Mouse (Mus musculus) cerebellum, adult 8-10 months (tissue): ENCODE data around the gene Ccdc120.
"Not testable (repeated sequence)": the region's sequence is repeated elsewhere in the genome, so short reads cannot be mapped to it uniquely, and the experiment has no call there.

Experiments used
- DNase-seq: peaks from one replicate; pipeline ENCODE4 v3.0.0; 2022

Gene Ccdc120

GRCm38 (mm10) chrX:7745429-7745828 is 5.3 kb downstream of the Ccdc120 start:
- DNase-seq, result no peak

DNA sequence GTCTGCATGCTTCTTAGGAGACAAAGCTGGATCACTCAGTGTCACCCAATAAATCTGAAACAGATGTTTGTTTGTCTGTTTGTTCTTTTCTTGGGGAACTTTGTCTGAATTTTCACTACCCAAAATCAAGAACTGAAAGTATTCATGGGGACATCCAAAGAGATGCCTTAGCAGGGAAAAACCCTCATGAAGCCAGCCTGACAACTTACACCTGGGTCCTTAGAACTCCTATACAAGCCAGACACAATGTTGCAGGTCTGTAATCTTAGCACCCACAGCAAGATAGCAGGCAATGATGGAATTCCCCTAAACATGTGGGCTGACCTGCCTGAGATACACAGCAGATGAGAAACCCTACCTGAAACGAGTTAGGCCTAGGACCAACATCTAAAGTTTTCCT is 5.8 kb downstream of the Ccdc120 start:
- DNase-seq, result no peak

- no peak for DNase-seq
These were observed 7.2 kb downstream of the Ccdc120 start for GRCm38 (mm10) chrX:7743470-7743869.

DNA sequence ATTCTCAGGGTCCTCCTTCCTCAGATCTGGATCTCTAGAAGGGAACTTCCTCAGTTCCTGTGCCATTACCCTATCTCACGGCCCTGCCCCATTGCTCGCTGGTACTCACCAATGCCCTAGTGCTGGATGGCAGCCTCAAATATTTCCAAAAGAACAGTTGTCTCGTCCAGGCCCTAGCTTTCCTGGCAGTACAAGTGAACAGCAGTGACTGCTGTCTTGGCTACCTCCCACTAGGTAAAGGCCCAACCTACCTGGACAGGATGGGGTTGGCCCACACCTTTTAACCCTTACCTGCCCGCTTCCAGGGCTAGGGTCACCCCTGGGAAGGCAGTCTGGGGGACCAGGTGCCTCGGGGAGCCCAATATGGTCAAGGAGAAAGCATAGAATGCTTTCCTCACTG is 9.6 kb downstream of the Ccdc120 start:
- peak; percentile 53 for DNase-seq

- no peak for DNase-seq
These were observed 10.5 kb downstream of the Ccdc120 start for GRCm38 (mm10) chrX:7740082-7740819.

DNA sequence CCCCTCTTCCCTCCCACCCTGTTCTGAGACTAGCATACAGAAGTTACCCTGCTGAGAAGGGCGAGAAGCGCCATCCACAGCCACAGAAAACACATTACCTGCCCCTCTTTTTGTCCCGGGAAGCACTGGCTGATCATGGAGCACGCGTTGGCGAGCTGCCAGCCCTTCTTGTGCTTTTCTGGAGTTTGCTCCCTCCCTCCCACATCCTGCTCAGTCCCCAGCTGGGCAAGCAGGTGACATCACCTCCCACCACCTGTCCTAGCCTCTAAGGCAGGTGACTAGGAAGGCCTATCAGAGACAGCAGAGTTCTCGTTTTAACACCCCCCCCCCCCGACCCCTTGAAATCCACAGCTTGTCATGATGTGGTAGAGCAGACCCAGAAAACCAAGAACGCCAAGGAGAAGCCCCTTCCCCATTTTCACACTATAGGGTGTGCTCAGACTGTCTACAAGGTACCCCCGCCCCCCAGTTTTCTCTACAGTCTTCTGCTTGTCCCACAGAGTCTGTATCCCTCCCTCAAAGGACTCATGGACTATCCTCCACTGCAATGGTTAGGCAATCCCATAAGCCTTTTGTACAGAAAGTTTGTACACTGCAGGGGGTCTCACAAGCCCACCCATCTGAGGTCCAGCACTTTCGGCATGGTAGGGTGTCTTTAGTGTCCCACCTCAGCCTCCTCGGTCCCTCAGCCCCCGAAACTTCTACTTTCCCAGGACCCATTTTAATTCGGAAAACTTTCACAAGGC is 11.2 kb downstream of the Ccdc120 start:
- DNase-seq, result peak; percentile 80

DNA sequence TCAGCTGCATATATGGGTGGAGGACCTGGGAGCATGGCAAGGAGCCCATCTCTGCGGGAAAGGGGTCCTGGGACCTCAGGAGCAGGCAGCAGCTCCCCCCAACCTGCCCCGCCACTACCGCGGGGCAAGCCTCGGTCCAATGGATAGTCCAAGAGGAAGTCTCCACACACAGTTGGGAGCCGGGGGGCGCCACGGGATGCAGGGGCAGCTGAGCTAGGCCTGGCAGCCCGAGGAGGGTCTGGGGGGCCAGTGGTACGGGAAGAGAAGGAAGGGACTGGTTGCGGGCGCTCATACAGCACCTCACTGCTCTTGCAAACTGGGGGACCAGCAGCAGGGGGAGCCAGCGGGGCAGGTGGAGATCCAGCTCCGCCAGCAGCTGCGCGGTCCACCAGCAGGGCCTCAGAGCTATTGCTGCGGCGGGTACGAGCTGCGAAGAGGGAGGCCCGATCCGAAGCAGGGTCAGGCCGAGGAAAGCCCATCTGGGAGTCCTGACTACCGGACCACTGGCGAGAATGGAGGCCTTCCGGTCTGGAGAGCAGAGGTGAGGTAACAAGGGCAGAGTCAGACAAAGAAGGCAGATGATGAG is 17.0 kb downstream of the Ccdc120 start:
- peak; percentile 53 for DNase-seq

- no peak for DNase-seq
These were observed 21.8 kb downstream of the Ccdc120 start for GRCm38 (mm10) chrX:7728922-7729265.

DNA sequence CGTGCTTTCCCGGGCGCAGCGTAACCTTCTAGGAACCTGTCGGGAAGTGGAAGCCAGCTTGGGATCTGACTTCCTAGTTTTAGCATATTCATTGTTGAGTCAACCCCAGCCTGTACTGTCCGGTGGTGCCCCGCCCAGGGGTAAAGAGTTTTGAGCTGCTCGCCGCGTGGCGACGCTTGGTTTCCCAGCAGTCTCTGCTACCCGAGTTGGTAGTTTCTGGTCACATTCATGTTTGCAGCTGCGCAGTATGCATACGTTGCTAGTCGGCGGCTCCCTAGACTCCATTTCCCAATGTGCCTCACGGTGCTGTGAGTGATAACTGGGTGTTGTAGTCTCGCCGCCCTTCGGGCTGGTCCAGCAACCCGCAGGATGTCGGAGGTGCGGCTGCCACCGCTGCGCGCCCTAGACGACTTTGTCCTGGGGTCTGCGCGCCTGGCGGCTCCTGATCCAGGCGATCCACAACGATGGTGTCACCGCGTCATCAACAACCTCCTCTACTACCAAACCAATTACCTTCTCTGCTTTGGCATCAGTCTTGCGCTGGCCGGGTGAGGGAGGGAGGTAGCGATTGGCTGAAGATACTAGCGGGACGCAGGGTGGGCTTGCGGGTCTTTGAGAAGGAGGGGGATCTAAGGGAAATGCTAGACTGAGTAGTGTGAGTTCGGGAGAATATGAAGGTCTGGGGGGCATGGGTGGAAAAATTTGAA is 22.3 kb downstream of the Ccdc120 start, which contains the start of gene Praf2:
Praf2 (plus strand) TSS at position 225 of the 707 bp plus-strand sequence.
- peak; percentile 60 for DNase-seq

DNA sequence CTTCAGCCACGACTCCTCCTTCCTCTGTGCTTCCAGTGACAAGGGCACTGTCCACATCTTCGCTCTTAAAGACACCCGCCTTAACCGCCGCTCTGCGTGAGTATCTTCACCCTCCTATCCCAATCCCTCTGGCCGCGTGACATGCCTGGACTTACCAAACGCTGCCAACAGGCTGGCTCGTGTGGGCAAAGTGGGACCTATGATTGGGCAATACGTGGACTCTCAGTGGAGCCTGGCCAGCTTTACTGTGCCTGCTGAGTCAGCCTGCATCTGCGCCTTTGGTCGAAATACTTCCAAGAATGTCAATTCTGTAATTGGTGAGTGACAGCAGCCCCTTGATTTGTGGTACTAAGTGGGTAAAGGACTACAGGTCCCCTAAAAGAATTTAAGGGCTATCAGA is 23.5 kb downstream of the Ccdc120 start:
- DNase-seq, result no peak

- DNase-seq, result no peak
These were observed 24.9 kb downstream of the Ccdc120 start for GRCm38 (mm10) chrX:7725841-7726240.

DNA sequence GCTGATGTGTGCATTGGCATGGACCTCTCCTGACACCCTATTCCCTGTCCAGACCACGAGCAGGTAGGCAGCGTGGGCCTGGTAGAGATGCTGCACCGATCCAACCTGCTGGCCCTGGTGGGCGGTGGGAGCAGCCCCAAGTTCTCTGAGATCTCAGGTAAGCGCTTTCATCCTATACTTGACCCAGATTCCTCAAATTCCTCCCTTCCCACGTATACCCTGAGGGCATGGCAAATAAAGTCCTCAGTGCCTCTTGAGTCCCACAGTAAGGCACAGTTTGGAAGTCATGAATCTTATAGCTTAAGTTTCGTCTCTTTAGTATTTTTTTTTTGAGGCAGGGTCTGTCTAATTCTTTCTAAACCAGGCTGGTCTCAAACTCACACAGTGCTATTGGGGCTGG is 26.6 kb downstream of the Ccdc120 start:
- no peak for DNase-seq

- DNase-seq, result no peak
These were observed 28.0 kb downstream of the Ccdc120 start for GRCm38 (mm10) chrX:7722691-7723090.

DNA sequence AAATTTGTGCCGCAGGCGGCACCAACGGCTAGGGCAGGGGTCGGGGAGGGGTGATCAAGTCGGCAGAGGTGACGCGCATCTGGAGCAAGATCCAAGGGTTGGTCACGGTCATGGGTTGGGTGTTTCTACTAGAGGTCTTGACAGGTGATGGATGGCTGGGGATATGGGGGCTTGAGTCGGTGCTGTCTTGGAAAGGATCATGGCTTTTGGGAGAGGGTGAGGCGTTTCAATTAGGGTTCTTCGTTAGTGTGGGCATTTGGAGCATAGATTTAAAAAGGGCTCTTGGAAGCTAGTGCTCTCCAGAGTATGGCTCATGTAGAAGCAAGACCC is 28.5 kb downstream of the Ccdc120 start:
- DNase-seq, result no peak

DNA sequence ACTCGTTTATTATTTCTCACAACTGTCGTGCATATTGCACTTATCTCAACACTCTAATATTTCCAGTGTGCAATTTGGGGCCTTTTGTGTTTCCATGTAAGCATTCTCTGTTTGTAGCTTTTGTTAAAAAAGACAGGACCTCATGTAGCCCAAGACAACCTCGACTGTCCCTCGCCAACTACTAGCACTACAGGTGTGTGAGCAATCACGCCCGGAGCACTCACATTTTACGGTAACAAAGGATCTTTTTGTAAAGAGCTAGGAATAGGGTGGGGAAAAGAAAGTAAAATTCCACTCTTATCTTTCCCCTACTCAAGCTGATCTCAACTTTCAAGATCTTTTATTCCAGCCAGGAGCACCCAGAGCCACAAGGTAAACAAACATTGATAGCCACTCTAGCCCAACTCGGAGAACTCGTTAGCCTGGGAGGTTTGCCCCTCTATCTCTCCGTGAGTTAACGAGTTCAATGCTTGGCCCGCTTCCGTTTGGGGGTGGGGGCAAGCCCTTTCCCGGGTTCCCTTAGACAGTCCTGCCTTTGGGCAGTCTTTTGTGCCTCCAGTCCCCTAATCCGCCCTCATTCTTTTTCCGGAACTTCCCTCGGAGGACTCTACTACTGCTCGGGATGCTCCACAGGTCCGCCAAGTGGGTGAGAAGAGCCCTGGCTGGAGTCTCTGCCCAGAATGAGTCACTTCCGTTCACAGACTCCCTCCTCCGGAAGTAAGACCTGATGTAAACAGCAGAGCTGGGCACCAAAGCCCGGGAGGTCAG is 29.0 kb downstream of the Ccdc120 start, which contains the start of gene Gm45208:
Gm45208 (plus strand) TSS at position 732 of the 768 bp plus-strand sequence.
- peak; percentile 65 for DNase-seq

DNA sequence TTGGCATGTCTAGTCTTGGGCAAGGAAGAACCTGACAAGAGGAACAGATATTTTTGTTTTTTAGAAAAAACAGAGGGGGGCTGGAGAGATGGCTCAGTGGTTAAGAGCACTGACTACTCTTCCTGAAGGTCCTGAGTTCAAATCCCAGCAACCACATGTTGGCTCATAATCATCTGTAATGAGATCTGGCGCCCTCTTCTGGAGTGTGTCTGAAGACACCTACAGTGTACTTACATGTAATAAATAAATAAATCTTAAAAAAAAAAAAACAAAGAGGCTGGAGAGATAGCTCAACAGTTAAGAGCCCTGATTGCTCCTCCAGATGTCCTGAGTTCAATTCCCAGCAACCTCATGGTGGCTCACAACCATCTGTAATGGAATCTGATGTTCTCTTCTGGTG is 34.6 kb downstream of the Ccdc120 start:
- not testable (repeated sequence) for DNase-seq

GRCm38 (mm10) chrX:7714135-7714899 is 36.4 kb downstream of the Ccdc120 start, which contains the start of gene Wdr45:
TSS of gene Wdr45 (plus strand) at chrX:7714333.
- DNase-seq, result peak; percentile 88

GRCm38 (mm10) chrX:7713764-7714134 is 37.0 kb downstream of the Ccdc120 start:
- DNase-seq, result not testable (repeated sequence)

DNA sequence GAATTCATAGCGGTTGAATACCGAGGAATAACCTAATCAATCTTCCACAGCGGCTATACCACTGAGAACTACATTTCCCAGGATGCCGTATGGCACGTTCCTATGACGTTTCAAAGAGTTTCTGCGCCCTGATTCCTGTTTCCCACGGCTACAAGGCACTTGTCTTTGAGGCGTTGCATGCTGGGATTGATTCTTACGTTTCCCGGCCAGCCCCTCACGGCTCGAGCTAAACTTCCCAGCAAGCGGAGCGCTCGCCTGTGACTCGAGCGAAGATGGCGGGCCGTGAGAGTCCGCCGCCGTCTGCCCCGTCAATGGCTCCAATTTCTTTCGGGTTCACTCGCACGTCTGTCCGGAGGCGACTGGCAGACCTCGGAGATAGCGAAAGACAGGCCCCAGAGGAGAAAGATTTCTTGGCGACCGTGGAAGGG is 53.7 kb downstream of the Ccdc120 start, which contains the start of gene Gpkow:
Gpkow (plus strand) TSS at position 178 of the 428 bp plus-strand sequence.
- DNase-seq, result peak; percentile 75

- no peak for DNase-seq
These were observed 54.2 kb downstream of the Ccdc120 start for GRCm38 (mm10) chrX:7696520-7696919.

GRCm38 (mm10) chrX:7692862-7693261 is 57.8 kb downstream of the Ccdc120 start:
- DNase-seq, result peak; percentile 32

DNA sequence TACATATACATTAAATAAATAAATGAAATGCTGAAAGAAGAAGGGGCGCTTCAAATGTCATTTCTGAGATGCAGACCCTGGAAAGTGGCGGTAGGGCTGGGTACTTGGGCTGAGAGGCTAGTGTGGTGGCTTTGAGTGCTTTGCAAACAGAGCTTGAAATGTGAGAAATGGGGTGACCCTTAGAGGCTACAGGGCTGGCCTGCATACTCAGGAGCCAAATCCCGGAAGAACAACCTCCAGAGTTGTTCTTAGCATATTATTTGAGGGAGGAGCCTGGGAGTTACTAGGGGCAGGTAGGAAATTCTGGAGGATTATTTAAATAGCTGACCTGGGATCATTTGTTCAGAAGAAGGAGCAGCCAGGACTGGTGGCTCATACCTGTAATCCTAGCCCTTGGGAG is 60.2 kb downstream of the Ccdc120 start:
- no peak for DNase-seq
